Mouse (Mus musculus): ENCODE results near the gene Dgkz.

Dgkz gene

DNA sequence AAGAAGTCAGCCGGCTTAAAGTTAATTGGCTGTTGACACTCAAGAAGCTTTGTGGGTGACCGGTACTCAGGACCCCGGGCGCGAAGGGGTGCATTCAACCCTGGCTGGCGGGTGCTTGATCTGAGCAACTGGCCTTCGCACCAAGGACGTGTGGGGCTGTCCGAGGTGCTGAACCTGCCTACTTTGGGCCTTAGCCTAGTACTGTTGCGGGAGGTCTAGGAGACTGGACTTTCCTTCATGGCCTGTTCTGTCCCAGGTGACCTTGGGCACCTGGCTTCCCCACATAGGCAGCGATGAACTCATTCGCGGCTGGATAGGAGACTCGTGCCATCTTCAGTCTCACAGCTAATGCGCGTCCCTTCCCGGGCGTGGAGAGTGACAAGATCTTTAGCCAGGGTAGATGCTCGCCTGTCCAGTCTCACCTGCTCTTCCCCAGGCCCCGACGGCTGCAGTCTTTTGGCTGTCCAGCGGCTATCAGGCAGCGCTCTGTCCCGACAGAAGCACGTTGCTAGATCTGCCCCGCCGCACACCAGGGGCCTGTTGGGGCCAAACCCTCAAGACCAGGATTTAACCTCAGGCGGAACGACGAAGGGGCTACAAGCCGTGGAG, 54.4 kb downstream of the Dgkz start:
- peak; percentile 72 for DNase-seq (ENCODE audit: low read depth, low spot score)

DNA sequence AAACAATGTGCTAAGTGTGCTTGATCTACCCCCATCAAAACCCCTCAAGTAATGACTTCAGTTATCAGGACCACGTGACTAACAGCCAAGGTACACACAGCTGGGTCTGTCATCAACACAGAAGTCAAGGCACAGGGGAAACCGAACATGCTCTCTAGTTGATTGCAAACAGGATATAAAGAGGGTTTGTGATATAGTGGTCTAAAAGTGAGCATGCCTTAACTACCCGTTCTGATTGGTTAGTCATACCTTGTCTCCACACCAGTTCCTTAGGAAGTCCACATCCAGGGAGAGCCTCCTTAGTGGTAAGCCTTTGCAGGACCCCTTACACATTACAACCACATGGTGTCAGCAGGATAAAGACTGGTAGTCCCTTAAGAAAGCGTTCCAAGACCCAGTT, 55.5 kb downstream of the Dgkz start:
- DNase-seq (ENCODE audit: low read depth, low spot score), result no peak

DNA sequence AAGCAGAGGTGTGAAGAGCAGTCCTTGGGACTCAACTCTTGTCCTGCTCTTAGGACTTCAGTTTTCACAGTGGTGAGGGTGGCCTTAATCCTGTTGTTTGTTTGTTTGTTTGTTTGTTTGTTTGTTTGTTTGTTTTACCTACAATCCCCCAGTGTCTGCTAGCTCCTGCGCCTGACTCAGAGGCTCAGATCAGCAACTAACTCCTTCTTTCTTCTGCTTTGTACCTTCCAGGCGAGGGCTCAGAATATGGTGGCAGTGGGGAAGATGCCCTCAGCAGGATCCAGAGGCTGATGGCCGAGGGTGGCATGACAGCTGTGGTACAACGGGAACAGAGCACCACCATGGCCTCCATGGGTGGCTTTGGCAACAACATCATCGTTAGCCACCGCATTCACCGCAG, 58.6 kb downstream of the Dgkz start:
- DNase-seq (ENCODE audit: low read depth, low spot score), result no peak

DNA sequence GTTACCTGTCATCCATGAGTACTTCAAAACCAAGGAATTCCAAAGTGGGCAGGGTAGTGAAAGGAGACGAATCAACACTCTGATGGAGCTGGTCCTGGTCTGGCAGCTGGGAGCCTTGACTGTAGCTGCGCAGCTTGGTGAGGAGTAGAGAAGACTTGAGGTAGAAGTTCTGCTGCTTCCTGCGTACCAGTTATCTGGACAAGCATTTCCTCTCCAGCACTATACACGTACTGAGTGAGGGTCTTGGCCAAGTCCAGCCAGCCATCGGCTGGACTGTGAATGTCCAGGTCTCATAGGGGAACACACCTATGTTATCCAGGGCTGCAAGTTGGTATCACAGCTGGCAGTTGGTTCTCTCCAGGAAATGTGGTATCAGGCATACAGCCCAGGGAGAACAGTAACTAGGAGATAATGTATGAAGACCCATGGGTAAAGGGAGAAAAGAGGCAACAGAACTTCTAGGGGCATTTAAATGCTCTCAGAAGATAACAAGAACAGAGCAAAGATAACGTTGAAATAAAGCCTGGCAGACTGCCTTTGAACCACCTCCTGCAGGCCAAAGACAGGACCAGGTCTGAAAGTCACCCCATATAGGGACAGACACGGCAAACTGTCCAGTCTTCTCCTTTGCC, 59.2 kb downstream of the Dgkz start:
- no peak for DNase-seq (ENCODE audit: low read depth, low spot score)

DNA sequence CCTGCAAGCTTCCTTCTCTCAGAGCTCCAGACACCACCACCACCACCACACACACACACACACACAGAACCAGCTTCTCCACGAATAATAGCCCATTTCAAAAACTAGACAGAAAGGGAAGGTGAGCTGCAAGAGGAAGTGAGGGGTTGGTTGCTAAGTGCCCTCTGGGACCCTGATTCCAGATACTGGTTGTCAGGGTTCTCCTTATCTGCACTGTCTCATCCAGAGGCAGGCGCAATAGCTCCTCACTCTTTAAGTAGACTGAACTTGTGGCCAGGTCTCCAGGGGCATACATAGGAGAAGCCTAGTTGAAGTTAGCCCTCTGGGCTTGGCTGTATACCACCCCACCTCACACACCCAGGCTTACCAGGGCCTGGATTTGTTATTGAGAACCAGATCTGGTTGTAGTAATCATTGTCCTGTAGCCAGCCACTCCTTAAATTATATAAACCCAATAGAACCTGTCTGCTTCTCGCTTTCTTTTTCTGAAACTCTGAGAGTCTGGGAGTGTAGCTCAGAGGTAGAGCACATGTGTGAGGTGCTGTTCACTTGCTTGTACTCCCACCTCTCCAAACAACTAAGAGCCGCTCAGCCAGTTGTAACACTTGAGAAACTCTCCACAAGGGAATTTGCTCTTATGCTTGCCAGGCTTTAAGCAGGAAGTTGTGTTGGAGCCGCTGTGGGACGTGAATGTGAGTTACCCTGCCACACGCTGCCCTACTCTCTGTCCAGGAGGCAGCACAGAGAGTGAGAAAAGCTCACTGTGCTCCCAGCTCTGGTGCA, 62.1 kb downstream of the Dgkz start:
- no peak for DNase-seq (ENCODE audit: low read depth, low spot score)

DNA sequence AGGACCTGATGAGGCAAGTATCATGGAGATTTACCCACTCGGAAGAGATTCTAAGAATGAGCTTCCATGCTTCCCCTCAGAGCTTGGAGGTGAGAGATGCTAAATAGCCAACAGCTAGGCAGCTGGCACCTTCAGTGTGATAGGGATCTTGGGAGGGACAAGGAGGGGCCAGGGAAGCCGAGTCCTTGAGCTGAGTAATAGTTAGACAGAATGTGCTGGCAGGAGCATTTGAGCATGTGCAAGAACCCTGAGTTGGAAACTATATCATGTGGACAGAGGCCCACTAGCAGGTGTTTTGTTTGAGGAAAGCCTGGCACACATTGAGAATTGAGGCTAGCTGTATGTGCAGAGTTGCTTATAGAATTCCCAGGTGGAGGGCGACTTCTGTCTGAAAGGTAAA, 63.0 kb downstream of the Dgkz start:
- no peak for DNase-seq (ENCODE audit: low read depth, low spot score)

DNA sequence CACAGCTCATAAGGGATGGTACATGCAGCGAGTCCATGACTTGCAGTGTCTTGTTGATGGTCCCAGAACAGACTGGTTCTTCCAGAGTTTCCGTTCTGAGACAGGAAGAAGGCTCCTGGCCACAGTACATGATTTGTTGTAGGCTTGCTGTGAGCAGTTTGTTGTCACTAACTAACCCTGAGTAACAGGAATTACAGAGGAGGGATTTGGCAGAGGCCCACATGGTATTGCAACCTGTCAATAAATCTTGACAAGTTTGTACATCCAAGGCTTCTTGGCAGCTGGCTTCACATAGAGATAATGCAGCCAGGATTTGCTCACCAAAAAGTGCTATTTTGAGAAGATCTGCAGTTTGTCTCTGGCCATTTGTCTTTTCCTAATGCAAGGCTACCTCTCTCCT, 69.5 kb downstream of the Dgkz start:
- no peak for DNase-seq (ENCODE audit: low read depth, low spot score)

DNA sequence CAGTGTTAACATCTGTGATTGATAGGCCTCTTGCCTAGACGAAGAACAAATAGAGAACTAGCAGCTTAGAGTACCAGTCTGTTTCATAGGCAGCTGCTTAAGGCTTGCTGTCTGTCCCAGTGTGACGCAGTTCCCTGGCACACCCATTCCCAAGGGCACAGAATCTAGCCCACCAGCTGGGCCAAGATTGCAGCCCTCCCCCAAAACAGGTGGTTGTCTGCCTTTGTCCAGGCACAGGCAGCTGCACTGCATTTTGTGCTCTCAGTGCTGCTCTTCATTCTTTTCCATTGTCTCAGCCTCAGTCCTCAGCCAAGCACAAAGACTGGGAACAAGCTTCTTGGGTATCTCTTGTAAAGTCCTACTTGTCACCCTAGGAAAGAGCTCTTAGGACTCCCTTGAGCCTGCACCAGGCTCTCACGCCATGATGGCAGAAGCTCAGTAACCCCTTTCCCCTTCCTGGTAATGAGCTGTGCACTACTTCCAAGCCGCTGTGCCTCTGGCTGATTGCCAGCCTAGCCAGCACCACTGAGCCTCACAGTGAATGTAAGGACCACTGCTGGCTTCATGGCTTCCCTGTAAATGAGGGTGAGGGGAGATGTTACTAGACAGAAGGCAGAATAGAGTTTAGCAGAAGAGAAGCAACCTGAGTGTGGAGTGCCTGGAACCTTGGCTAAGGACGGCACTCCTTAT, 70.9 kb downstream of the Dgkz start:
- no peak for DNase-seq (ENCODE audit: low read depth, low spot score)

DNA sequence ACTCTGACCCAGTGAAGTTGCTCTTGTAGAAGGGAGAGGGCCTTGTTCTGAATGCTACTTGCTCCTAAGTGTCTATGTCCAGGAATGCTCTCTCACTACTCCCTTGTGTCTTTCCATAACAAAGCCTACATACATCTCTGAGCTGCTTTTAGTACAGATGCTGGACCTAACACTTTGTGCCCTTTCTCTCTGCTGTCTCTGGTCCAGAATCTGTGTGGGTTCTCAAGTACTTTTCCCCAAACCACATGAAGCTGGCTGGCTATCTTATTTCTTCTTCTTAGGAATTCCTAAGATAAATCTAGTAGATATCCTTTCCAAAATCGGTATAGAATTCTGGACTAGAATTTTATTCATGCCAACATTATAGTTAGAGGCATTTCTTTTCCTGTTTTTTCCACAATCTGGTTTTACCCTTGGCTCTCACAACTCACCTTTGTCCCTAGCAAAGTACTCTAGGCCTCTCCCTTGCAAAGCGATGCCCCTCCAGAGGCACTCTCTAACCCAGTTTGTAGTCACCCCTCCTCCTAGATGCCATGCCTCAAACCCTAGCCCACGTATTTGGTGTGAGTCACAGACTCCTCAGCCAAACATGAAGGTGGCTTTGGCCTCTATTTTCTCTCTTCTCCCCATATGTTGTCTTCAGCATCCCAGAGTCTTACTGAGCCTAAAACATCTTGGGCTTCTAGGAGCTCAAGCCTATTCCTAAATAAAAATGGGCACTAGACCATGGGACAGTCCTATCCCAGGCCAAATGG, 72.3 kb downstream of the Dgkz start:
- no peak for DNase-seq (ENCODE audit: low read depth, low spot score)

DNA sequence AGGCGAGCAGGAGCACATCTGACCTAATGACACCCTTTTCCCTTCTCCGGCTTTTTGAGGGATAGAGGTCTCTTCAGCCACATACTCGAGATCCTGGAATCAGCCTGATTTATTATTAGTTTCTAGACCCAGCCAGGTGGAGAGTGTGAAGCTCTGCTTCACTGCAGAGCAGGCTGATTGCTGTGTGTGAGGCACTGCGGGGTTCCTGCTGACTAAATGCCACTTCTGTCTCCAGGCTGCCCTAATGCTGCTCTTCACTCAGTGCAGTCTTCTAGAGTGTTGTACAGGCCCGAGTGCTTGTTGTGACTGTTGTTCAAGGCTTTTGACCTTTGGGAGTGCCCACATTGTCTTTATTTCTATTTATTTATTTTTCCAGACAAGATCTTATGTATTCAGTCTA, 73.3 kb downstream of the Dgkz start:
- no peak for DNase-seq (ENCODE audit: low read depth, low spot score)

DNA sequence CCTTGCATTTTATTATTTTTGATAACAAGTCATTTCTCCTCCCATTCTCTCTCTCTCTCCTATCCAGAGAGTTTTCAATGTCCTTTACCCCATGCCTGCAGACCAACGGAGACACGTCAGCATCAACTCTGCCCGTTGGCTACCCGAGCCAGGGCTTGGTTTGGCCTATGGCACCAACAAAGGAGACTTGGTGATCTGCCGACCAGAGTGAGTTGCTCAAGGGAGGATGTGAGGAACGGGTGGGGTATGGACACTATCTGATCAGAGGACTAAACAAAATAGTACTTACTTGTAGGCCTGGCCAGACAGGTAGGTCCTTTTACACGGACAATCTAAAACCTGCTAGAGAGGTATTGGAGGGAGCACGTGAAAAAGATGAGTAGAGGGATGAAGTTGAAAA, 75.2 kb downstream of the Dgkz start:
- DNase-seq (ENCODE audit: low read depth, low spot score), result no peak

DNA sequence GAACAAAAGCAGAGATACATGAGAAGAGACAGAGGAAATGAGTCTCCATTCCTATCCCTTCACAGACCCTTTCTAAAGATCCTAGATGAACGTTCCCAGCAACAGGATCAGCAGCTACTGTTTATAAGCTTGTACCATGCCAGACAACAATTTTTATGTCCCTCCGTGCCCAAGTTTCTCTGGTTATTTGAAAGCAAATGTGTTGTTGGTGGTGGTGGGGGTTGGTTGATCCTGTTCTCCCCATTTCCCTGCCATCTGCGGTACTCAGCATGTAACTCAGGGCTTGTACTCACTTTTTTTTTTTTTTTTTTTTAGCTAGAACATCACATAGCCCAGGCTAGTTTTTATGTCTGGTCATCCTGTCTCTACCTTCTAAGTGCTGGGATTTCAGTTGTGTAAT, 76.5 kb downstream of the Dgkz start:
- no peak for DNase-seq (ENCODE audit: low read depth, low spot score)

DNA sequence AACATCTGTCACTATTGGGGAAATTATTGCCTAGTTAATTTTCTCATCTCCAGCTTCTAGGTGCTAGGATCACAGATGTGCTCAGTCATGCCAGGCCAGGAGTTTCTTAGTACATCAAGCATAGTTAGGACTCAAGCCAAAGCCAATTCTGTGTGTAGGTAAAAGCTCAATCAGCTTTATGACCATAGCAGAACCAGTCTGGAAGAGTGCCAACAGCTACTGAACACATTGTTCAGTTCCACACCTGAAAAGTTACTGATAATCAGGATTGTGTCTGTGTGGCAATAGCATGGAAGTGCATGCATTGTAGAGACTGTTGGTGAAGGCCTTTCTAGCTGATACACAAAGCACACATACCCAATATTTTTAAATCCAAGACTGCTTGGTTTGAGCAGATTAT, 77.7 kb downstream of the Dgkz start:
- DNase-seq (ENCODE audit: low read depth, low spot score), result no peak

DNA sequence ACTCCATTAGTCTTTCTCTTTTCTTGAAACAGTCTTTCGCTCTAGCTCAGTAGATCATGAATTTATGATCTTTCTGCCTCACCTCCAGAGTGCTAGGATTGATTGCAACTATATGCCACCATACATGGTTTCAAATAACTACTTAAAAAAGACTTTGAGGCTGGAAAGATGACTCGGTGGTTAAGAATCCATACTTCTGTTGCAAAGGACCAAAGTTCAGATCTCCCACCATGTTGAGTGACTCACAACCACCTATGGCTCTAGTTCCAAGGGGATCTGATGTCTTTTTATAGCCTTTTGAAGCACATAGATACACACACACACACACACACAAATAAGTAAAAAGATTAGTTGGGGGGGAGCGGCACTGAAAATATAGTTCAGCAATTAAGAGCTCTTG, 80.3 kb downstream of the Dgkz start:
- DNase-seq (ENCODE audit: low read depth, low spot score), result no peak

DNA sequence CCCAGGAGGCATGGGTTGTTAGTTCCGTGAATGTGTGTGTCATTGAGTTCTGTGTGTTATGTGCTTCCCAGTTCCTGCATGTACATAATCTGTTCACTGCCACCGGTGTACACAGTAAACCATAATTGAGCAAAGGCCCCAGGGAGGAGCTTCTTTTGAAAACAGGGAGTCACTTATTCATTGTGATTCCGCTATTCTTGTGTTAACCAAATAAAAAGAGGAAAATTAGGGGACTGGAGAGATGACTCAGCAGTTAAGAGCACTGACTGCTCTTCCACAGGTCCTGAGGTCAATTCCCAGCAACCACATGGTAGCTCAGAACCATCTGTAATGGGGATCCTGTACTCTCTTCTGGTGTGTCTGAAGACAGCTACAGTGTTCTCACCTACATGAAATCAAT, 80.9 kb downstream of the Dgkz start:
- no peak for DNase-seq (ENCODE audit: low read depth, low spot score)

DNA sequence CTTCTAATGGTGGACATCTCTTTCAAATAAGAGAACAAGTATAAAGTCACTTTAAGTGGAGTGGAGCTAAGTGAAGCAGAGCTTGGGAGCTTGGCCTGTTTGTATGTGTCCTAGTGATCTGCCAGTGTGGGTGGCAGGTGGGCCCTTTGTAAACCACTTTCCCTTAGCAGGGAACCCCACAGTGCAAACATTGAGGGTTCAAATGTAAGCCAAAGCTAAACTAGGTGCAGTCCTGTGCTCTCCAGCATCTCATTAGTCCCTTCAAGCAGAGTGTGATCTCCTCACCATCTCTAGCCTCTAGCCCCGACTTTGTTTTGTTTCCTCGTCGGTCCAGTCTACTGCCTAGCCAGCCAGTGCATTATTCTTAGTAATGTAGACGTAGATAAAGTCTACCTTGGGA, 91.0 kb downstream of the Dgkz start:
- DNase-seq (ENCODE audit: low read depth, low spot score), result no peak

DNA sequence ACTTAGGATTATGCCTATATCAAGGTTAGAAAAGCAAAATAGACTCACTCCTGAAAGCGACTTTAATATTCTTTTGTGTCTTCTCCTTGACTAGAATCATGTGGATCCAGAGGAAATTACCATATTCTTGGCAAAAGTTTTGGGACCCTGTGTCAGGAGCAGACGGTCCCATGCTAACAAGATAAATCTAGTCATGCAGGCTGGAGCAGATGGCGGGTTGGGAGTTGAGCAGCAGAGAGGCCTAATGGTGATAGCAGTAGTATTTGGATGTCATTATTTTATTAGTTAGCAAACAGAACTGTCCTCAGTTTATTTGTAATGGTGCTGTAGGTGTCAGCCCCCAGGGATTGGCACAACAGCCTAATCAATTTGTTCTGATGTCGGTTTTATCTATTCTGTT, 91.7 kb downstream of the Dgkz start:
- DNase-seq (ENCODE audit: low read depth, low spot score), result no peak
